Mouse (Mus musculus) liver, embryonic 16.5 days (tissue): ENCODE data around the gene Ptpra. TPM values are rescaled to one million over a fixed set of nuclear protein-coding genes. Genes with fewer than 3 reads are reported as not detected.
A peak's percentile ranks its signal among the peaks of the same experiment; 100 is the strongest.

Source experiments
- ATAC-seq: fragments of 200-750 bp; cut with Nextera tagmentation; 2 replicates; pipeline ENCODE4 v1.8.0; 2017; ENCODE audit warnings: low read depth, mild to moderate bottlenecking, moderate number of reproducible peaks, moderate library complexity
- H3K27ac ChIP-seq: fragments of 300-500 bp; sonication (generic); 2 replicates; pipeline ENCODE4 v1.5.1; 2014; ENCODE audit warnings: mild to moderate bottlenecking, low read length
- H3K27me3 ChIP-seq: fragments of 300-500 bp; sonication (generic); 2 replicates; pipeline ENCODE4 v1.6.1; 2014; ENCODE audit warnings: low read depth, low read length, mixed read lengths; ENCODE audit not compliant: control insufficient read depth, insufficient read depth
- H3K36me3 ChIP-seq: fragments of 300-500 bp; sonication (generic); 2 replicates; pipeline ENCODE4 v1.6.1; 2014; ENCODE audit warnings: mild to moderate bottlenecking; ENCODE audit not compliant: control insufficient read depth, insufficient read depth
- H3K4me1 ChIP-seq: fragments of 300-500 bp; sonication (generic); 2 replicates; pipeline ENCODE4 v1.6.1; 2014; ENCODE audit warnings: low read depth, low read length, mixed read lengths; ENCODE audit not compliant: control insufficient read depth
- H3K4me2 ChIP-seq: fragments of 300-500 bp; sonication (generic); 2 replicates; pipeline ENCODE4 v1.6.1; 2014; ENCODE audit warnings: low read depth, low read length, mixed read lengths
- H3K4me3 ChIP-seq: fragments of 300-500 bp; sonication (generic); 2 replicates; pipeline ENCODE4 v1.5.1; 2014; ENCODE audit warnings: low read depth, mild to moderate bottlenecking, low read length
- H3K9ac ChIP-seq: fragments of 300-500 bp; sonication (generic); 2 replicates; pipeline ENCODE4 v1.6.1; 2014; ENCODE audit warnings: low read depth, low read length
- H3K9me3 ChIP-seq: fragments of 300-500 bp; sonication (generic); replicated peaks from 2 replicates; pipeline ENCODE4 v1.6.1; 2016; ENCODE audit warnings: low read length; ENCODE audit not compliant: control insufficient read depth
- WGBS: fragments of 180-500 bp; shearing (Covaris S2); extraction: QIAGEN DNeasy Blood & Tissue Kit; methylation state at CpG from one replicate; pipeline ENCODE4 v1.1.7; 2014; ENCODE audit not compliant: insufficient replicate concordance; 5-methylcytosine and 5-hydroxymethylcytosine counted together
- polyA plus RNA-seq: library from polyadenylated mRNA; unstranded; fragments of >200 nt; fragmentation: Nextera tagmentation; extraction: Ambion mirVana; gene quantifications from 2 replicates; pipeline ENCODE4 v1.2.1, GENCODE M21; 2015

Ptpra gene
- 26.7 and 29.6 TPM in 2 replicates for polyA plus RNA-seq

DNA sequence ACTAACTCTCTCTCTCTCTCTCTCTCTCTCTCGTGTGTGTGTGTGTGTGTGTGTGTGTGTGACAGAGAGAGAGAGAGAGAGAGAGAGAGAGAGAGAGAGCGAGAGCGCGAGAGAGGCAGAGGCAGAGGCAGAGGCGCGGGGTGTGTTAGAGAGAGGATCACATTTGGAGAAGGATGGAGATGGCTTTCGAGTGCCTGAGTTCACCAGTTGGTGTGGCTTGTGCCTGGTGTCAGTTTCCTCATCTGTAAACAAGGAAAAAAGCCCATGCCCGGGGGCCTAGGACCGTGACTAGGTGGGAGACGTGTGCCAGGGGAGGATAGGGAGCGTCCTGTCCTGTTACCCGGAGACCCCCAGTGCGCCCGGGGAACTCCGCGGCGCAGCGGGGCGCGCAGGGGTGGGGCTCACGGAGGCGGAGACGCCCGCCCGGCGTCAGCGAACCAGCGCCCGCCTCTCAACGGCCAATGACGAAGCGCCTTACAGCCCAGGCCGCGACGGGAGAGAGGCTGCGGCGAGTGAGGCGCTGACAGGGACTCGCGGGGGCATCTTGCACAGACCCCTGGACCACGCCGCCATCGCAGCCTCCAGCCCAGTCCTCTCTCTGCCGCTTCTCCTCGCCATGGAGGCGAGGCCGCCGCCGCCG is at the start of gene Ptpra:
Ptpra (plus strand) TSS at position 485 of the 640 bp plus-strand sequence.
- Histone ChIP-seq H3K9me3 (no peaks in the 10 kb centered on the region), H3K4me3 (peak within 1 kb of the TSS; percentile 89), H3K4me2 (peak within 1 kb of the TSS; percentile 86), H3K4me1 (peaks cover 34% of the 10 kb centered on the region), H3K9ac (peak within 1 kb of the TSS; percentile 91), H3K36me3 (no peaks in the 10 kb centered on the region), H3K27ac (peak within 1 kb of the TSS; percentile 80), H3K27me3 (peaks cover 7% of the 10 kb centered on the region; the same call in 1 of the 2 replicates)
- peak; percentile 98 for ATAC-seq
- under 1% methylated on average over 47 of the region's 50 CpGs for WGBS

DNA sequence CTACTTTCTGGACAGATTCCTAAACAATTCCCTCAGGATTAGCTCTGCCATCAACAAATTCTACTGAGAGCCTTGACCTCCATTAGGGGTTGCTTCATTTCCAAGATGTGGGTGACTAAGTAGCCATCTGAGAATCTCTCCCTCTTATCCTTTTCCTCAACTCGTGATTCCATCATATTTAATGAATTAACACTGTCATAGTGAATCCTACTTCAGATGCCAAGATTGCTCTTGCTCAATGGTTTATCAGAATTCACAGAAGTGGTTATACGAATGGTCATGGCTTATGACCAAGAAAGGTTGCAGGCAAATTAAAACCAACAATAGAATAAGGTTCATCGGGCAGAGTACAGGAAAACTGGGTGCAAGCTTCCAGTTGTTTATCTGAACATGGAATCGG is 48.2 kb upstream of the Ptpra start:
- H3K4me1 ChIP-seq, result no peaks in the 10 kb centered on the region
- peaks cover 23% of the 10 kb centered on the region for H3K27me3 ChIP-seq
- no peaks in the 10 kb centered on the region for H3K36me3 ChIP-seq
- no peak overlapping the region for H3K4me3 ChIP-seq
- no peak overlapping the region for H3K4me2 ChIP-seq
- no peak for ATAC-seq
- no peaks in the 10 kb centered on the region for H3K9me3 ChIP-seq
- no peak overlapping the region for H3K9ac ChIP-seq
- no peak overlapping the region for H3K27ac ChIP-seq
- 58% methylated on average over 4 of the region's 4 CpGs for WGBS

DNA sequence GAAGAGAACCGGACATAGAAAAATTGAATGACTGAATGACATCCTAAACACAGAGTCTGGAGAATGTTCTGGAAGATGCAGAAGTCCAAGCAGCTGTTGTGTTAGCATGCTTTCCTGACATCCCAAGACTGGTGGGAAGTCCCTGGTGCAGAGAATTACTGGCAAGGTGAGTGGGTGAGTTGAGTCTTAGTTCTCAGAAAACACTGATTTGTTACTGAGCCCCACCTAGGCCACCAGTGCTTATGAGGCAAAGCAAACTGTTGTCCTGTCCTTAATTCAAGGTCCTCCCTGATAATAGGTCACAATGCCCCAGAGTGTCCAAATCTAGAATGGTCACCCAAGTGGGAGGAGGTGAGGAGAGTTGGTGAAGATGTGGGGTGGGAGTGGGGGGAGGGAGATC is 45.1 kb upstream of the Ptpra start, which contains the start of the genes Gm28372 and 1700020A23Rik:
Gm28372 (plus strand) TSS at position 301 of the 400 bp plus-strand sequence.
1700020A23Rik (plus strand) TSS at position 321 of the 400 bp plus-strand sequence.
- Histone ChIP-seq H3K27me3 (no peaks in the 10 kb centered on the region), H3K9me3 (no peaks in the 10 kb centered on the region), H3K4me2 (no peak within 1 kb of the TSS), H3K4me3 (no peak within 1 kb of the TSS), H3K36me3 (no peaks in the 10 kb centered on the region), H3K9ac (no peak within 1 kb of the TSS), H3K4me1 (no peaks in the 10 kb centered on the region), H3K27ac (no peak within 1 kb of the TSS)
- 66% methylated on average over 1 of the region's 1 CpGs for WGBS
- ATAC-seq, result no peak

DNA sequence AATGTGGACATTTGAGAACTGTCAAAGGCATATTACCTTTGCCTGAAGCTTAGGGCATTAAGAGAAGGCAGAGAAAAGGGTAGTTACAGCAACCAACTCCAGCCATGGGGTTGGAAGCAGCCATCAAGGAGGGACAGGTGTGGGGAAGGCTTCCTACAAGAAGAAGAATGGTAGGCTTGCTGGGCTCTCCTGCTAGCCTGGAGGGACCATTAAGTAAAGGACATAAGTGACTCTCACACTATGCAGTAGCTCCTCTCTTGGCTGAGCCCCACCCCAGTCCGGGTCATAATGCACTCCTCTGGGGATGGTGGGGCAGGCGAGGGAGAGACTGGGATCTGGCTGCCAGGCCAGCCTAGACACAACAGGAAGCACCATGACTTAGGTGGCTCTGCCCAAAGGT is 43.9 kb upstream of the Ptpra start, which contains the start of gene Tmem239:
Tmem239 (plus strand) TSS at position 301 of the 400 bp plus-strand sequence.
- 54% methylated on average over 2 of the region's 2 CpGs for WGBS
- Histone ChIP-seq H3K9ac (no peak within 1 kb of the TSS), H3K4me3 (no peak within 1 kb of the TSS), H3K27me3 (no peaks in the 10 kb centered on the region), H3K4me1 (no peaks in the 10 kb centered on the region), H3K36me3 (no peaks in the 10 kb centered on the region), H3K27ac (no peak within 1 kb of the TSS), H3K4me2 (no peak within 1 kb of the TSS), H3K9me3 (no peaks in the 10 kb centered on the region)
- ATAC-seq, result no peak

DNA sequence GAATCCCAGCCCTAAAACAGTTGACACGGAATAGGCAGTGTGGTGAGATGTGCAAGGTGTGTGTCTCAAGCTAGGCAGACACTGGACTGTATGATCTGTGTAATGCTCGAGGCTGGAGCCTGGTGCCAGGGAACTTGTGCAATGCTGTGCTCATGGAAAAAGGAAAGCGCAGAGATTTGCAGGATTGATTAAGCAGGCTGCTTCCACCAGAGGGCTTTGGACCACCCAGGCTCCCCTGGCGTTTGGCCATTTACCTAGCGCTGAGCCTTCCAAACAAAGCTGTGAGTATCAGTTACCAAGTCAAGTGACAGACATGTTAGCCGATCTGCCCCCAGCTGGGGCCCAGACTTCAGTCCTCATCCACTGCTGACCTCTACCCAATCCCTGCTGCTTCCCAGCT is 41.9 kb upstream of the Ptpra start:
- H3K27ac ChIP-seq, result no peak overlapping the region
- H3K4me3 ChIP-seq, result no peak overlapping the region
- H3K4me2 ChIP-seq, result no peak overlapping the region
- no peaks in the 10 kb centered on the region for H3K27me3 ChIP-seq
- ATAC-seq, result no peak
- H3K36me3 ChIP-seq, result no peaks in the 10 kb centered on the region
- WGBS, result 35% methylated on average over 6 of the region's 6 CpGs
- H3K9me3 ChIP-seq, result no peaks in the 10 kb centered on the region
- no peaks in the 10 kb centered on the region for H3K4me1 ChIP-seq
- H3K9ac ChIP-seq, result no peak overlapping the region

DNA sequence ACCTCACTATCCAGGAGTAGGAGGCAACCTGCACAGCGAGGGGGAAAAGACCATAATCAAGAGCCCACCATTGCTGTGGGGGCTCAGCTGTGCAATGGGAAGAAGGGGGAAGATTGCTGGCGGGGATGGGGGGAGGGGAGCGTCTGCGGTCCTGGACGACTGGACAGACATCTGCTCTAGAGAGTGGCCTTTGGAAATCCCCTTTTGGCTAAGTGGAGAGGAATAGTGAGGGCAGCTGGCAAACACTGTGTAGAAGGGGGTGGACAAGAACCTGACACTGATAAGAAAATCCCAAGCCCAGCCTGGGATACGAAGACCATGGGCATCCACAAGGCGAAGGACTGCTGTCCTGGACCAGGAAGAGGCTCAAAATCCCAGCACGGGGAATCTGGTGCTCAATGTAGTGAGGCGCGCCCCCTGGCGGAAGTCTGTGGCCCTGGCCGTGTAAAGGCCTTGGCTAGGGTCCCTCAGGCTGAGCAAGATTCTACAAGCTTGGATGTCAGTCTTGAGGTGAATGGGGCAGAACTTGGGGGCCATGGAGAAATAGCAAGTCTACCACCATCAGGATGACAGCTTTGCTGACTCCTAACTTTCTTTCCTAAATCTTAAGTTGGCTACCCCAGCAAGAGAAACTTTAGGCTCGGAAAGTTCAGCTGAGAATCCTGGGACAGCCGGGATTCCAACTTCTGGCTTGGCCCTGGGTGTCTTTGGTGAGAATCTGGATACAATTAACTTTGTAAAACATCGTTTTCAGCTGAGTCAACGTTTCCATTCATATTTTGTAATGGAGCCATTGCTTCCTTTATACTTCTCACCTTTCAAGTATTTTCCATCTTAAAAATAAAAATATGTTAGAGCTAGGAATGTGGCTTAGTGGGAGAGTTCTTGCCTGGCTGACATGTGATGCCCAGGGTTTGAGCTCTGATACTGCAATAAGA is 38.3 kb upstream of the Ptpra start:
- no peaks in the 10 kb centered on the region for H3K27me3 ChIP-seq
- H3K4me2 ChIP-seq, result no peak overlapping the region
- no peaks in the 10 kb centered on the region for H3K36me3 ChIP-seq
- H3K4me3 ChIP-seq, result no peak overlapping the region
- H3K27ac ChIP-seq, result no peak overlapping the region
- 32% methylated on average over 16 of the region's 16 CpGs for WGBS
- no peaks in the 10 kb centered on the region for H3K4me1 ChIP-seq
- ATAC-seq, result no peak
- no peaks in the 10 kb centered on the region for H3K9me3 ChIP-seq
- no peak overlapping the region for H3K9ac ChIP-seq

DNA sequence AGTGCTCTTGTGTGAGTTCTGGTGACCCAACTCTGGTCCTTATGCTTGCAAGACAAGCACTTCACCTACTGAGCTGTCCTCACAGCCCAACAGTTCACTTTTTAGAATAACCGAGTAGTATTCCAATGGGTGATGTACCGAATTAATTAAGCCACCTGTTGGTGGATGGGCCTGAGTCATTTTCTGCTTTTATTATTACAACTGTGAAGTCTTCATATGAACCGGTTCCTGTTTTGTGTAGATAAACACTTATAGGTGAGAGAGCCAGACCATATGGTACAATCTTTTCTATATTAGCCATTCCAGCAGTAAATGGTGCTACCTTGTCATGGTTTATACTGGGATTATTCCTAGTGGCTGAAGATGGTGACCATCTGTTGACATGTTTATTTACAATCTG is 37.3 kb upstream of the Ptpra start:
- H3K9me3 ChIP-seq, result no peaks in the 10 kb centered on the region

DNA sequence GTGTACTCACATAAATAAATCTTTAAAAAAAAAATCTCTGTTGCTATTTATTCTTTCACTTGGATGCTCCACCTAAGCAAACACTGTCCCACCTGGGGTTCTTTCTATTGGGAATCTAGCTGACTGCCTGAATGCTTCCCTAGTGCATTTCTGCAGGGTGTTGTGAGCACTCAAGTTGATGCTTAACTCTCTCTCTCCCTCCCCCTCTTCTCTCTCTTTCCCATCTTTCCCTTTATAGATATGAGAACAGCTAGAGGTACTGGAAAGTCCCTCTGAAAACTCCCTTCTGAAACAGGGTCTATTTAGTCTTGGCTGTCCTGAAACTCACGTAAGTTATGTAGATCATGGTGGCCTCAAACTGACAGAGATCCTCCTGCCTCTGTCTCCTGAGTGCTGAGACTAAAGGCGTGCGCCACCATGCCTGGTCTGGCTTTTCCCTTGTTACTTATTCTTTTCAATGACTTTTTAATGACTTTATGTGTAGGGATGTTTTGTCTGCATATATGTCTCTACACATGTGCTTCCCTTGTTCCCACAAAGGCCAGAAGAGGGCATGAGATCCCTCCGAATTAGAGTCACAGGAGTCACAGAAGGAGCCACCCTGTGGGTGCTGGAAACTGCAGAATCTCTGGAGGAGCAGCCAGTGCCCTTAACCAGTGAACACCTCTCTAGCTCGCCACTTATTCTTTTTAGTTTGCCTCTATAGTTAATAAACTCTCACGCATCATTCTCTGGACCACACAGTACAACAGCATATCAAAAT is 35.8 kb upstream of the Ptpra start:
- H3K4me1 ChIP-seq, result no peaks in the 10 kb centered on the region
- H3K27me3 ChIP-seq, result no peaks in the 10 kb centered on the region
- no peaks in the 10 kb centered on the region for H3K36me3 ChIP-seq
- H3K9ac ChIP-seq, result no peak overlapping the region
- H3K9me3 ChIP-seq, result no peaks in the 10 kb centered on the region
- ATAC-seq, result no peak
- H3K4me3 ChIP-seq, result no peak overlapping the region
- no peak overlapping the region for H3K4me2 ChIP-seq
- no peak overlapping the region for H3K27ac ChIP-seq
- 62% methylated on average over 6 of the region's 6 CpGs for WGBS

More for the DNA sequence above, 37.3 kb upstream of the Ptpra start:
- H3K4me1 ChIP-seq, result no peaks in the 10 kb centered on the region
- H3K4me3 ChIP-seq, result no peak overlapping the region
- H3K27ac ChIP-seq, result no peak overlapping the region
- no peak overlapping the region for H3K9ac ChIP-seq
- H3K36me3 ChIP-seq, result no peaks in the 10 kb centered on the region
- 62% methylated on average over 3 of the region's 3 CpGs for WGBS
- H3K4me2 ChIP-seq, result no peak overlapping the region
- no peaks in the 10 kb centered on the region for H3K27me3 ChIP-seq
- ATAC-seq, result no peak
